Mouse (Mus musculus): ENCODE results near the gene Plpp7. TPM values are rescaled to one million over a fixed set of nuclear protein-coding genes. Genes with fewer than 3 reads are reported as not detected.
A peak's percentile ranks its signal among the peaks of the same experiment; 100 is the strongest.

Plpp7 gene
- total and polyA plus RNA-seq, 3 experiments, result 7.3 to 15.1 TPM; not detected in 1

DNA sequence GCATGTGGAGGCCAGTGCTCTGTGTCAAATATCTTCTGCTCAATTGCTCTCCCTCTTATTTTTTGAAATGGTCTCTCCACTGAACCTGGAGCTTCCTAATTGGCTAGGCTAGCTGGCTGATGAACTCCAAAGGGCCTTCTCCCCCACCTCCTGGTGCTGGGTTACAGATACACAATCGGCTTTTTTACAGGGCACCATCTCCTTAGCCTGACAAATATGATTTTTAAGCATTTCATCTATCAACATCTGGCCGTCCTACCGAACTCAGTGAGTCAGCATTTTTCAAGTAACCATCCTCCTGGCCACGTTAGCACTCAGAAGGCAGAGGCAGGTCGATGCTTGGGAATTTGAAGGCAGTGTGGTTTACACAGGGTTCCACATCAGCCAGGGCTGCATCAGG lies 49.3 kb downstream of the Plpp7 start:
- no peak for TF ChIP-seq POLR2AphosphoS2 (IDR thresholded peaks at IDR 0.05; ENCODE audit: low read length)
- no peak for TF ChIP-seq ZMIZ1 (IDR thresholded peaks at IDR 0.05; ENCODE audit: low read depth, low read length)
- peak; percentile 75; the same call in 1 of the 2 replicates for TF ChIP-seq MAFK (IDR thresholded peaks at IDR 0.05; ENCODE audit: borderline replicate concordance, low read depth, low read length)
- no peak for TF ChIP-seq TBP (IDR thresholded peaks at IDR 0.05; ENCODE audit: low read depth, low read length)
- TF ChIP-seq RCOR1 (IDR thresholded peaks at IDR 0.05; ENCODE audit: low read depth, low read length), result no peak
- no peak for TF ChIP-seq ELF1 (IDR thresholded peaks at IDR 0.05; ENCODE audit: low read depth, low read length)
- TF ChIP-seq TAL1 (IDR thresholded peaks at IDR 0.05; ENCODE audit: low read length), result no peak
- TF ChIP-seq CHD2 (IDR thresholded peaks at IDR 0.05; ENCODE audit: low read length), result no peak
- no peak for TF ChIP-seq NRF1 (IDR thresholded peaks at IDR 0.05; ENCODE audit: insufficient read depth, low read depth, low read length, poor library complexity, severe bottlenecking)
- TF ChIP-seq MXI1 (IDR thresholded peaks at IDR 0.05; ENCODE audit: low read depth, low read length), result no peak
- TF ChIP-seq SIN3A (IDR thresholded peaks at IDR 0.05; ENCODE audit: low read length), result no peak
- no peak for TF ChIP-seq EP300 (IDR thresholded peaks at IDR 0.05; ENCODE audit: low read depth in 1 of 2, low read length in 2 of 2)
- peak; percentile 61; the same call in 1 of the 2 replicates for TF ChIP-seq GABPA (IDR thresholded peaks at IDR 0.05; ENCODE audit: low read depth, low read length)
- no peak for TF ChIP-seq RAD21 (IDR thresholded peaks at IDR 0.05; ENCODE audit: low read depth, low read length)
- TF ChIP-seq POLR2A (IDR thresholded peaks at IDR 0.05; ENCODE audit: control insufficient read depth in 1 of 2, insufficient read depth in 1 of 2, low read depth in 1 of 2, low read length in 2 of 2, poor library complexity in 1 of 2), result no peak
- TF ChIP-seq MYB (IDR thresholded peaks at IDR 0.05; ENCODE audit: low read depth, low read length), result no peak
- TF ChIP-seq TCF12 (IDR thresholded peaks at IDR 0.05; ENCODE audit: low read depth, low read length), result 0 out of 2 replicates have a peak, but pooled peaks have one; percentile 17
- peak overlapping the region; percentile 50; the same call in 1 of the 2 replicates for H3K27ac ChIP-seq (ENCODE audit: control insufficient read depth, low read depth, low read length)

DNA sequence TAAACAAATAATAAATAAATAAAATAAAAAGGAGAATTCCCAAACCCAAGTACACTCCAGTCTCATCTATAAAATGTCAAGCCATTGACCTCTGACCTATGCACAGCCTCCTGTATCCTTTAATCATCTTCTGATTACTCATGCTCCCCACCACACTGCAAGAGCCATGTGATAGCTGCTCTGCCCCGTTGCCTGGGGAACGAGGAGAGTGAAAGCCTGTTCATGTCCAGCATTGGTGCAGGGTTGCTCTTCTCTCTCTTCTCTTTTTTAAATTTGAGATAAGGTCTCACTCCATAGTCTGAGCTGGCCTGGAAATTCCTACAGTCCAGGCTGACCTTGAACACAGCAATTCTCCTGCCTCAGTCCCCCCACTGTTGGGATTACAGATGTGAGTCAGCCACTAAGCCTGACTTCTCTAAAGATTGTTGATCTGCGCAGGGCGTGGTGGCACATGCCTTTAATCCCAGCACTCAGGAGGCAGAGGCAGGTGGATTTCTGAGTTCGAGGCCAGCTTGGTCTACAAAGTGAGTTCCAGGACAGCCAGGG lies 51.4 kb downstream of the Plpp7 start:
- H3K9me3 ChIP-seq (replicated peaks; ENCODE audit: insufficient read depth, low read length), result no peaks in the 10 kb centered on the region
- peaks cover 0 to 17% of the 10 kb centered on the region in 2 experiments; a peak in 3 of 4 replicates for H3K4me1 ChIP-seq (ENCODE audit: control insufficient read depth in 1 of 2, insufficient read depth in 2 of 2, low read length in 2 of 2)
- no peaks in the 10 kb centered on the region for H3K27me3 ChIP-seq (ENCODE audit: control insufficient read depth in 1 of 2, insufficient read depth in 2 of 2, low read length in 2 of 2)
- peaks cover 7% of the 10 kb centered on the region for H3K79me2 ChIP-seq (ENCODE audit: control insufficient read depth, insufficient read depth, low read length, poor library complexity)
- H3K9ac ChIP-seq (ENCODE audit: control insufficient read depth, low read depth, low read length, poor library complexity, severe bottlenecking), result no peak overlapping the region
- TF ChIP-seq TBP (IDR thresholded peaks at IDR 0.05; ENCODE audit: low read depth, low read length) (0 out of 2 replicates have a peak, but pooled peaks have one; percentile 9), ETS1 (IDR thresholded peaks at IDR 0.05; ENCODE audit: low read depth, low read length) (0 out of 2 replicates have a peak, but pooled peaks have one; percentile 13), MXI1 (IDR thresholded peaks at IDR 0.05; ENCODE audit: low read depth, low read length) (0 out of 2 replicates have a peak, but pooled peaks have one; percentile 32), GATA1 (IDR thresholded peaks at IDR 0.05; ENCODE audit: low read depth, low read length) (0 out of 2 replicates have a peak, but pooled peaks have one; percentile 23), NRF1 (IDR thresholded peaks at IDR 0.05; ENCODE audit: insufficient read depth, low read depth, low read length, poor library complexity, severe bottlenecking) (no peak)
- H3K4me3 ChIP-seq (ENCODE audit: control insufficient read depth in 1 of 2, insufficient read depth in 1 of 2, low read depth in 2 of 2, low read length in 2 of 2), result no peak overlapping the region
- H3K36me3 ChIP-seq (ENCODE audit: control insufficient read depth in 1 of 2, insufficient read depth in 2 of 2, low read length in 2 of 2), result peaks cover 0 to 2% of the 10 kb centered on the region in 2 experiments; a peak in 2 of 4 replicates
- H3K27ac ChIP-seq (ENCODE audit: control insufficient read depth, low read depth, low read length), result no peak overlapping the region
- DNase-seq (ENCODE audit: low read depth, low spot score), result peak; percentile 55

More for the DNA sequence above, 49.3 kb downstream of the Plpp7 start:
- peak overlapping the region; percentile 38 for H3K9ac ChIP-seq (ENCODE audit: control insufficient read depth, low read depth, low read length, poor library complexity, severe bottlenecking)
- no peaks in the 10 kb centered on the region for H3K79me2 ChIP-seq (ENCODE audit: control insufficient read depth, insufficient read depth, low read length, poor library complexity)
- H3K9me3 ChIP-seq (replicated peaks; ENCODE audit: insufficient read depth, low read length), result no peaks in the 10 kb centered on the region
- H3K27me3 ChIP-seq (ENCODE audit: control insufficient read depth in 1 of 2, insufficient read depth in 2 of 2, low read length in 2 of 2), result no peaks in the 10 kb centered on the region
- peaks cover 0 to 12% of the 10 kb centered on the region in 2 experiments; a peak in 3 of 4 replicates for H3K4me1 ChIP-seq (ENCODE audit: control insufficient read depth in 1 of 2, insufficient read depth in 2 of 2, low read length in 2 of 2)
- no peak overlapping the region for H3K4me3 ChIP-seq (ENCODE audit: control insufficient read depth in 1 of 2, insufficient read depth in 1 of 2, low read depth in 2 of 2, low read length in 2 of 2)
- DNase-seq (ENCODE audit: low read depth, low spot score), result peak; percentile 70
- H3K36me3 ChIP-seq (ENCODE audit: control insufficient read depth in 1 of 2, insufficient read depth in 2 of 2, low read length in 2 of 2), result peaks cover 0 to 2% of the 10 kb centered on the region in 2 experiments; a peak in 2 of 4 replicates

Measured in MEL (cell line).